Mouse (Mus musculus) cerebellum, postnatal 14 days (tissue): ENCODE results near the gene Ssh3.

Source experiments
- DNase-seq, 2 experiments: peaks; one replicate each; pipeline ENCODE4 v3.0.0; 2021; ENCODE audit warnings: mixed read lengths in 2 of 2

Gene Ssh3

DNA sequence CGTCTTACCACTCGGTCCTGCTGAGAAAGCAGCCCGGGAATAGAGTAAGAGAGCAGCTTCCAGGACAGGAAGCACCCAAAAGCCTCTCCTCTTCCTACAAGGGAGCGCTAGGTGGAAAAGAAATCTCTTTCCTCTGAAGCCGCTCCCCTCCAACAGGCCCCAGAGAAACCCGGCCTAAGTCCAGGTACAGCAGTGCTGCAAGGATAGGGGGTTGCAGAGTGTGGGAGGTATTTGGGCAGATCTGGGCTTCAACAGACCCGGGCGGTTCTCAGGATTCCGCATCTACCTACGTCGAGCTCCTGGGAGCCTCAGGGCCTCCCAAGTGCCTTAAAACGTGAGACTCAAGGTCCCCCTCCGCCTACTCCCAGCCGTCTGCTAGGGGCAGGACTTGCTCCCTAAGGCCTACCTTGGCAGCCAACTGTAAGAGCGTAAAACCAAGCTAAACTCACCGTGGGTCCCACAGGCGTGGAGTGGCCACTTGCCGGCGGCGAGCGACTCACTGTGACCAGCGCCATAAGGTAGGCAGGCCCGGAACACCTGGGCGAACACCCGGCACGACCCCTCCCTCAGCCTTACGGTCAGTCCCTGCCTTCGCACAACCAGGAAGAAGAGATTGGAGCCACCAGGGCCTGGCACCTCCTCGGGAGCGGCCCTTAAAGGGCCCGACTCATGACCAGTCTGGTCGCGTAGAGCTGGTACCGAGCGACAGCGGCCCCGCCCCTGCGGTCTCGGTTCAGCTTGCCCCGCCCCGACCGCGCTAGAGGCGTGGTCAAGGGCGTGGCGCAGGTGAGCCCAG is at the start of gene Ssh3:
Gene Ssh3 (minus strand): TSS at position 615 of the 796 bp plus-strand sequence.
- DNase-seq: peak; percentile 74 to 81

DNA sequence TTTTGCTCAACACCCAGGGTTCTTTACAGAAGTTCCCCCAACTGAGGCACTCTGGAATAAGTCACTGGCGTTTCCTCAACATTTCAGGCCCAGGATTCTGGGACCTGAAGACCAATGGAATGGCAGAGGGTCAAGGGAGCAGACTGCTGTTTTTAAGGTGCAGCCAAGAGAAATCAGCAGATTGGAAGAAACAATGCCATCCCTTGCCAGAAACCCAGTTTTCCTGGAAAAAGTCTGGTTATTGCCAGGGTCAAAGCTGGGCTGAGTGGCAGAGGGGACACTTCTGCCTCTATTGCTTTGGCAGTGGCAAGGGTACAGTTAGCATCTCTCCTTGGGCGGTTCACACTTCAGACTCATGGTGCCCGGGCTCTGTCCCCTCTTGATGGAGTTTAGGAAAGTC is 48.2 kb upstream of the Ssh3 start:
- peak in 1 of 2 experiments; percentile 59 for DNase-seq

DNA sequence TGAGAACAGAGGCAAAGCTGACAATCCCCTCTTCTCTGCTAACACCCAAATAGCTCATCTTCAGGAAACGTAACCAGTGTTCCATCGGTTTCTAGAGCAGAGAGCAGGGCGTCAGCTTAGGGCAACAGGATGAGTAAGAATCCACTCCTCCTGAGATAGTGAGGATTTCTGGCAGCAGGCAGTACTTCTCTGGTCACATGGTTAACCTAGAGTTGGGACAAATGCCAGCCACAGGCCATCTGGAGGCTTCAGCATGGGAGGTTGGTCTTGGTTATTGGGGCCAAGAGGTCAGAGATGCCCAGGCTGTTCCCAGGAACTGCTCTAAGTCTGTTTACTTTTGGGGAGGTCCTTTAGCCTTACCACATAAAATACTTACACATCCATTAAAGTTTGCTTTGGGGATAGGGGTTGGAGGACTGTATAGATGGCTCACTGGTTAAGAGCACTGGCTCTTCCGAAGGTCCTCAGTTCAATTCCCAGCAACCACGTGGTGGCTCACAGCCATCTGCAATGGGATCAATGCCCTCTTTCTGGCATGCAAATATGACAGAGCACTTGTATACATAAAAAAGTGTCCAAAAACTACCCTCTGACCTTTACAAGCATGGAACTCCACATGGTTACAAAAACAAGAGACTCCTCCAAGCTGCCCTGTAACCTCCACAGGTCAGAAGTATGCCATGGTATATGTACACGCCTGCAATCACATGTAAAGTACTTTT is 46.4 kb upstream of the Ssh3 start:
- DNase-seq: peak; percentile 93 to 94

DNA sequence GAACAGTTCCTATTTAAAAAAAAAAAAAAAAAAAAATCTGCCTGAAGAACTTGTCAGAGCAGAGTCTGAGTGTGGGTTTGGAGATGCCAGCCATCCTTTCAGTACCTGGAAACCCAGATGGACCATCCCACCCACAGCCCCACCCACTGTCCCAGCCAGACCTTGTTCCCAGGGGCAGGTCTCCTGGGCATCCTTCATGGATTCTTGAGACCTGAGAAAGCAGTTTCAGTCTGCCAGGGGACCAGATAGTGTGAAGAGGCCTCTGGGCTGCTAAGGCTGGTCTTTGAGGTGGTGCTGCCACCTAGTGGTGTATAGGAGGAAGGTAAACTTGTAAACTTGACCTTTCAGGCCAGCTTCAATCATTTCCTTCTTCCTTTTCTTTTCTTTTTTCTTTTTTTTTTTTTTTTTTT is 40.8 kb upstream of the Ssh3 start:
- DNase-seq: peak; percentile 78 to 79

DNA sequence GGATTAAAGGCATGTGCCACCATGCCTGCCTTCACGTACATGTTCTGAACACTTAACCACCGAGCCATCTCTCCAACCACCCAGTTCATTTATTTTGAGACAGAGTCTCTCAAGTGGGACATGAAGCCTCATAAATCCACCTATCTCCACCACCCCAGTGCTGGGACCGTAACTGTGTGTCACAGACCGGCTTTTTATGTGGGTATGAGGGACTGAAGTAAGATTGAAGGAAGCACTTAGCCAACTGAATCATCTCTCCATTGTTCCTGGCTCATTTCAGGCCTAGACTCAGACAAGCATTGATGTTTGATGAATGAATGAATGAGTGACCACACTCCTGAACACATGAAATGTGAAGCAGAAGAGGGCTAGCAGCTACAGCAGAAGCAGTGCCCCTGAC is 40.3 kb upstream of the Ssh3 start:
- no peak for DNase-seq

DNA sequence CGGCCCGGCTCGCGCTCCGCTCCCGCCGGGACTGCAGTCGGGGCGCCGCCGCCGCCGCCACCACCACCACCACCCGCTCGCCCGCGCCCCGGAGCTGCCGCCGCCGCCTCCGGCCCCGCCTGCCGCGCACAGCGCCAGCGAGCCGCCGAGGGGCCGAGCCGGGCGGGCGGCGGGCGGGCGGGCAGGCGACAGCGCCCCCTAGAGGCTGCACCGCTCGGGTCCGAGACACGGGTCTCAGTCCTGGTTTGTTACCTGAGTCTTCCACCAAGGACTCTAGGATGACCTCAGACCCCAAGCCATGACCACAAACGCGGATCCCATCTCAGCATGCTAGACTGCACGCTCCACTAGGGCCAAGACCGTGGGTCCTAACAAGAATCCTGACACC is 37.2 kb upstream of the Ssh3 start, which contains the start of gene Grk2:
Gene Grk2 (minus strand): TSS at position 33 of the 388 bp plus-strand sequence.
- DNase-seq: peak; percentile 92 to 94

DNA sequence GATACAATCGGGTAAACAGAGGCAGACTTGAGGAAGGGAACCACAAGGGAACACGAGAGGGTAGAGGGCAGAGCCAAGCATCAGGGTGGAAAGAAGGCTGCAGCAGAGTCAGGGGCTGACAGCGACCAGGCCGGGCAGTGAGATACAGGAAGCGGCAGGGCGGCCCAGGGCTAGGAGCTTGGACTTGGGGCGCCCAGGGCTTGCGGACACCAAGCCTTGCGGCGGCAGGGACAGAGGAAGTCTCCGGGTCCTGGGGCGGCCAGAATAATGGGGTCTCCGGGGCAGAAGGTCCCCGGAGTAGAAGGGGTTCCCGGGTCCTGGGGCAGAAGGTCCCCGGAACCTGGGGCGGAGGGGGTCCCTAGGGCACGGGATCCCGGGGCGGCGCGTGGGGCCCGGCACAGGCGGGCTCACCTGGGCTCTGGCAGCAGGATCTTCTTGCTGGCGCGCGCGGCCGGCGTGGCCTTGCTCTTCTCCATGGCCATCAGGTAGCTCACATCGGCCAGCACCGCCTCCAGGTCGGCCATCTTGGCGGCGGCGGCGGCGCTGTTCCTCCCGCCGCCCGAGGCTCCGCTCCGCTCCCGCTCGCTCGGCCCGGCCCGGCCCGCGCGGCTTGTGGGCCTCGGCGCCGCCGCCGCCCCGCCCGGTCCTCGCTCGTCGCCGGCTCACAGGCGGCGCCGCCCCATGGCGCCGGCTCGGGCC is 36.7 kb upstream of the Ssh3 start:
- peak; percentile 75 to 76 for DNase-seq

DNA sequence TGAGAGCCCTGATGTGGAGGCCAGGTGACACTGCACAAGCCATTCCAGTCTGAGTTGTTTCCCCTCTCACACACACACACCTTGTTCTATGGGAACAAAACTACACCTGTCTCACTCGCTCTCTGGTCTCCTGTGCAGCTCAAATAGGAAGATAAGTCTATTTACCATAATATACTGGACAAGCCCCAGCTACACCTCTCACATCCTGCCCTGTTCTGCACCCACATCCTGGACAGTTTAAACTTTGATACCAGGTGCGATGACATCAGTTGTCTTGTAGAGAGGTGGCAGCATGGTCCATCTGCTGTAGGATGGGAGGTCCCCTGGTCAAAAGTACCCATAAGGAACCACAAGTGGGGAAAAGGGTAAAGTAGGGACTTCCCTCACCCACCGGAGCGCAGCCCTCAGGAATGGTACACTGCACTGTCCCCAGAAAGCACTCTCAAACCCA is 35.9 kb upstream of the Ssh3 start:
- peak in 1 of 2 experiments; percentile 51 for DNase-seq

DNA sequence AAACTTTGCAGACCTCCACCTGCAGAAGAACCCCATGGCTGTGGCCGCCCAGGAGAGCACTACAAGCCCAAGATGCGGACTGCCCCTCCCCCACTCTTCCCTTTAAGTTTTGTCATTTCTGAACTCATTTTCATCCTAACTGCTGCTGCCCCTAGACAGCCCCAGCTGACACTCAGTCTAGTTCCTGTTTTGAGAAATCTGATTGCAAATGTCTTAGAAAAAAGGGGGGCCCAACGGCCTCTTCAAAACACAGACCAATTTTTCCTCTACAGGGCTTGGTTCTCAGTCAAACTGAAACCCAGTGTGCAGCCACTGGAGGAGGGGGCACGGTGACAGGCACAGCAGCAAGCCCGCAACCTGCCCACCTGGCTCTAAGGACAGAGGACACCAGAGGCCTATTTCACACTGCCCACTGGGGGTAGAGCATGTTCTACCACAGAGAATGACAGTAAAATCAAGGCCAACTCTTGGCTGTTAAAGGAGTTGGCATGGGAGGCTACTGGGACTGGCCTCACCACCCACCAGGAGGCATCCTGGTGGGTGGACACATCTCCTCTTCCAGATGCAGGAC is 35.4 kb upstream of the Ssh3 start:
- DNase-seq: peak in 1 of 2 experiments; percentile 64

DNA sequence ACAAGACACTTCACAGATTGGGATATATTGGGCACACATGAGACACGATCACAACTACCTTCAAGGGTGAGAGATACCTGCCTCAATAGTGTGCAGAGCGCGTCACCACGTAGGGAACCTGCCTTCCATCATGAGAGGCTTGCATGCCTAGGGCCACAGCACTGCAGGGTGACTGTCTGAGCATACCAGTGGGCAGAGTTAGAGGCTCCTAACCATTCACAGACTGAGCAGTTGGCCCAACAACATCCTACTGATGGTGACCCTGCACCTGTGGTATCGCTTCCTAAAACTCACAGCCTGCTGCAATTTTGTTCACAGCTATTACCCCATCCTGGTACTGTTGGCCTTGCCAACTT is 34.6 kb upstream of the Ssh3 start:
- no peak for DNase-seq

DNA sequence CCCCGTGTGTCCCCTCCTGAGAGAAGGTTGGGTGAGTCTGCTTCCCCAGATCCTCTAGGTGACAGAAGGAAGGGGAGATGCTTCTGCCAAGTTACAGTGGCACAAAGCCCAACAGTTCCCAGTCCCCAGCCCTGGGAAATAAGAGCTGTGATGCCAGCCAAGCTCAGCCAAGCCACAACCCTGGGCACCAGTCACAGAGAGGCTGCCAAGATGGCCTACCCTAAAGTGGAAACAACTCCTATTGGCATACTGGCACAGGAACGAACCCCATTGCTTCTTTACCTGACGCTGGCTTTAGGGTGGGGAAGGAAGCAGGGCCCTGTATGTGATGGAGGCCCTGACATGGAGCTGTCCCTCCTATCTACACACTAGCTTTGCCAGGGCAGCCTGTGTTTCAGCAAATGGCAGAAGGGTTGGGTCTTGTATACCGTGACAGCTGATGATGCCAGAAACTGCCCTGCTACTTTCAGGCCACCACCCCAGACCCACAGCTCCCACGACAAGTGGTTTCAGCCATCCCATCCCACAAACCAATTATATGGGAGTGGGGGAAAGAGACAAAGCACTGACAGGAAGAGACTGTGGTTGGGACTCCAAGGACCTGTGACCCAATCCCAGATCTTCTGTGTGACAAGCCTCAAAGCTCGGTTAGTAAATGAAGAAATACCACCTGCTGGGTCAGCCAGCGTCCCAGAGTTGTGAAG is 34.1 kb upstream of the Ssh3 start:
- DNase-seq: peak; percentile 96 to 97

DNA sequence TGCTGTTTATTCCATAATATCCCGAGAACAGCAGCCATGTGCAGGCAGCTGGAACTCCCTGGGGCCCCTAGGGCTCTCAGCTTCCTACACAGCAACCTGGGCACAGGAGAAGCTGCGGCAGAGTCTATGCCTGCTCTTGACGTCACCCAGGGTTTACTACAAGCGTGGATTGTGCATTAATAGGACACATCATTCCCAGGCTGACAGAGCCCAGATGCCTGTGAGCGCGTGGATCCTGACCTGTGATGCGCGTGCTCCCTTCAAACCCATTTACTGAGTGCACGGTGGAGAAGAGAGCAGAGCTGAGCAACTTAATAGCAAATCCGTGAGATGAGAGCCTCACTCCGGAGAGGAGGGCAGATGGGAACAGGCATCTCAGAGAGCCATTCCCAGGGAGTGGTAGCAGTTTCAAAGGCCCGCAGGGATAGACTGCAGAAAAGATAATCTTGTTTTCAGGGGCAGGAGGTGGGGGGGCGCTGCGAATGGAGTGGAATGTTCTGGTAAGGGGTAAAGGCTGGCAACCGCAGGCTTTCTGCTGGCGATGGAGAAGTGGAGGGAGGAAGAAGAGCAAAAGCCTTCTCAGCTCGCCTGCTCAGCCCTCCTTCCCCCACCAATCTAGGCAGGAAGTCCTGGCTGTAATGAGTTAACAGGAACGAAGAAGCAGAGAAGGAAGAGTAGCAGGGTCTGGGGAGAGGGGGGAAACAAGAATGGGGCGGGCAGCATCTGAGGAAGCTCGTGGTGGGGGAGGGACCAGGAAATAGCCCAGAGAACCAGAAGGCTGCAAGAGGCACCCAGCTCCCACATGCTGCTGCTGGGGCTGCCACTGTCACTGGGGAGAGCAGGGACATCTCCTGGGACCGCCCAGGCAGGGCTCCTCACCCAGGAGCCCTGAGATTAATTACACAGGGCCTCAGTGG is 33.0 kb upstream of the Ssh3 start:
- peak in 1 of 2 experiments; percentile 56 for DNase-seq

DNA sequence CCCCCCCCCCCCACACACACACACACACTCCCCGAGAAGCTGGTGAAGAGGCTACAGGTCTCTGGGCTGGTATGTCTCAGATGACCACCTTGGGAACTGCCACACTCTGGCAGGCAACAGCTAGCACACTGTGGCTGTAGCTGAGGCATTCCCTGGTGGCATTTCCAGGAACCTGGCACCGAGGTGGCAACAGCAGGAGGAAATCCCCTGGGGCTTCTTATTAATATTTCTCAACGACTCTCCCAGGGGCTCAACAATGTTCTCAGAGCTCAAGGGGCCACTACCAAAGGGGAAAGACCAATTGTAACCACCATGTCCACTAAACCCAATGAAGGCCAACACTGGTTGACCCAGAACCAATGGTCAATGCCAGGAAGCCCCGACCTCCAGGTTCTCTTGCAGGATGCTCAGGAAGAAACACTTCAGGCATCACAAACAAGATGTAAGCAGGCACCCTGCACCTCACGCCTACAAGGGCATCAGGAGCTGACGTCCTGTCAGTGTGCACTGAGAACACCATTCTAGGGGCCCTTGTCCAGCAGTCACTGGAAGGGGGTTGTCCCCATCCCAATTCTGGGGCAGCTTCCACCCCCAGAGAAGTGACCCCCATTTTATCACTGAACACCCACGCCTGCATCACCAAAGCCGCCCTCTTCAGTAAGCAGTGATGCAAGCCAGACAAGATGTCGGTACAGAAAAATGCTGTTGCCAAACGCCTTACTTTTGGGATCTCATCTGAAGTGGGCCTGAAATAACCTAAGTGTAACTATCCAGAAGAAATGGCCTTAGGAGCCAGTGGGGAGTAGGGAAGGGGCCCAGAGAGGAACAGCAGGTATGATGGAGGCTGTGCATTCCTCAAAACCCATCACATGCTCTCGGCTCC is 32.1 kb upstream of the Ssh3 start:
- no peak for DNase-seq

DNA sequence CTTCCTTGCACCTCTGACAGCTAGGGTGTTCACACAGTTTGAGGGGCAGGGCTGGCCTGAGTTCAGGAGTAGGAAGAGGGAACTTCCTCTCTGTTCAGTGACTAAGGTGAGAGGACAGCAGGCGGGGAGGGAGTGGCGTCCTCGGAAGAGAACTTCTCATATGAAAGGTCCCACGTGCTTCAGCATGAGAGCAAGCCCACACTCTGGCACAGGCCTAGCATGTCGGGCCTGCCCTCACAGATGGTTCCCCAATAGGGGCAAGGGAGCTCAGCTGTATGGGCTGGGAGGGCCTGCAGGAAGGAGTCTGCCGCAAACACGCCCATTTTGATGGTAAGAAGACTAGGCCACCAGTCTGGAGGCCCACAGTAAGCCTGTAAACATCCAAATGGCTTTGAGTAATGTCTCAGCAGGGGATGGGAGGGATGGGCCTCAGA is 31.3 kb upstream of the Ssh3 start:
- peak in 1 of 2 experiments; percentile 52 for DNase-seq

DNA sequence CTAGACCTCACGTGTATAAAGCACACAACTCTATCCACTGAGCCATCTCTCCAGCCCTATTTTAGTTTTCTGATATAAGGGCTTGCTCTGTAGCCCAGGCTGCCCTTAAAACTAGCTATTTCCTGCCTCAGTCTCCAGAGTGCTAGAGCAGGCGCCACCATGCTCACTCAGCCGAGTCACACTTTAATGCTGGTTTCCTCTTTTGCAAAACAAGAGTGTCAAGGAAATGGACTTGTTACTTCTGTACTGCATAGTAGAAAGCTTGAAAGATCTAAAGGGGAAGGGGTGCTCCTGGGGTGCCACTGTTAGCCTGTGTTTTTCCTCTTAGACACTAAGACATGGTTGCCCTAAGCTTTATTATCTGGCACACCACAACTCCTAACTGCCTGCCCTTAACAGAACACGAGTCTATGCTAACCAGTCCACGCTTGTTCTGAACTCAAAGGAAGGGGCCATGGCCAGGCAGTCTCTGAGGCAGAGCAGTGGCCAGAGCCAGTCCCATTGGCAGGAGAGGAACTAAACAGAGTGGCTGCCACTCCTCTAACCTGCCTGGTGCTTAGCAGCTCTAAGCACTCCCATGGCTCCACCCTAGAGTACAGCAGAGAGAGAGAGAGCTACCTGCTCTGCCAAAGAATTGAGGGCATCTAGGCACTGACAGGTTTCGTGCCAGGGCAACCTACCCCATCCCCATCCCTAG is 30.7 kb upstream of the Ssh3 start:
- no peak for DNase-seq

DNA sequence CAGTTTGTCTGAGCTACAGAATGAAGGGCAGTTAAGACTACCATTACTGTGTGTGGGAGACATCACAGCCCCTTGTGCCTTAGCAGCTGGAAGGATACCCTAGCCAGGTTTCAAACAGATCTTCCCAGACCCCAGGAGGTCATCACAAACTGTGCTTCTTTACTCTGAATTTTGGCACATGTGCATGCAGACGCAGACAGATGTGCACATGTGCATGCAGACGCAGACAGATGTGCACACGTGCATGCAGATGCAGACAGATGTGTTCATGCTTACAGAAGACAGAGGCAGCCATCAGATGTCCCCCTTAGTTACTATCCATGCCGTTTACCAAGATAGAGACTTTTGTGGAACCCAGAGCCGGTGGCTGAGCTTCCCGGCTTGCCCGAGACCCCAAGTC is 30.1 kb upstream of the Ssh3 start:
- DNase-seq: no peak

DNA sequence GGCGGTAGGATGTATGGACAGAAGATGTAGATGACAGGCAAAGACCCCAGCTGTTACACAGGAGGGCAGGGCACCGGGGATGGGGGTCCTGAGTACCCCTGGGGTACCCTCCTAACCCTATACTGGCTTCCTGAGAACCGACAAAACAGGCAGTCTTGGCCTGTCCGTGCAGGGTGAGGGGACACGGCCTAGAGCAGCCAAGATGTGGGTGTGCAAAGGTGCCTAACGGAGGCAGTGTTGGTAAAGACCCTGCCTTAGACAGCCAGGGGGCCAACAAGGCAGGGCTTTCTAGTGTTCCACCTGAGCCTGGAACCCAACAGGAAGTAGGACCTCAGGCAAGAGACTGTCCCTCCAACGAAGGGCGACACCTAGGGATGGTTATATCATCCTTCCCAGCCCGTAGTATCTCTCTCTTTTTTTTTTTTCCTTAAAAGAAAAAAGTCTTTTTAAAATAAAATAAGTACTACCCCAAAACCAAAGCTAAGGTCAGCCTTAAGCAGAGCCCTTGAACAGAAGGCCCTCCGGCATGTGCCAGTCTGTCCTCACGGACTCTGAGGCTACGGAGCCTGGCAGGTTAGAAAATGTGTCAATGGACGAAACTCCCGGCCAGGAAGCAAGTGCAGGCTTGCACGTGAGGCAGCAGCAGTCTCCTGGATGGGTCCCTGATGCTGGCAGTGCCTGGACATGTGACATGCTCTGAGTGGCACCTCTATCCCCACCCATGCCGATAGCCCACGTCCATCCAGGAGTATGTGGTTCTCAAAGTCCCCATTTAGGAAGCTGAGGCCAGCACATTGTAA is 29.5 kb upstream of the Ssh3 start:
- DNase-seq: peak in 1 of 2 experiments; percentile 58

DNA sequence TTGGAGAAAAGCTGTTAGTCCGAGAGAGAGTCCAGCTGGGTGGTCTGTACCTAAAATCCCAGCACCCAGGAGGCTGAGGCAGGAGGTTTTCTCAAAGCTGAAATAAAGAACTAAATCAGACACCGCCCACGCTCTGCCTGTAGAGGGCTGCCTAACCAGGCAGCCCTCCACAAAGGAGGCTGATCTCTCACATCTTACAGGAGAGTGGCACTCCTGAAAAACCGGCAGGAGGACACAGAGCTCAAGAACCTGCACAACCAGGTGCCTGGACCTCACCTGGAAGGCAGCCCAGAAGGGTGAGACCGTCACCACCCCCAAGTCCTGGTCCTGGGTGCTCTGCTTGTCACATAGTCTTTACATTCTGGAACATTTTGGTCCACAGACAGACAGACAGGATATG is 28.9 kb upstream of the Ssh3 start:
- no peak for DNase-seq

DNA sequence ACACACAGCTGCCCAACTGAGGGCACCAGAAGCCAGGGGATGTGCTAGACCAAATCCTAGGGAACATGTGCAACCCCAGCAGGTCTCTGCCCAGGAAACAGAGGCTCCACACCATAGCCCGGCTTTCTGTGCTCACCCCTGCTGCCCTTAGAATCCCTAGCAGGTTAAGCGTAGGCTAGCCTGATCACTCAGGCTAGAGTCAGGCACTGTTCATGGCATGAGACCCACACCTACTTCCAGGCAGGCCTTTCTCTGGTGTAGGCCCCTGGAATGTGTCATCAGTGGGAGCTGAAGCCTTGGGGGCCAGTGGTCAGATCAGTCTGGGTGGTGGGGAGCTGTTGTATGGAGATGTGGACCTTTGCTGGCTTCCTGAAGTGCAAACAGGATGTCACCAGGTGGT is 27.6 kb upstream of the Ssh3 start:
- no peak for DNase-seq
